Mouse (Mus musculus) lung, postnatal 0 days (tissue): ENCODE results near the gene Gm47995.
"Not testable (repeated sequence)": the region's sequence is repeated elsewhere in the genome, so short reads cannot be mapped to it uniquely, and the experiment has no call there.

ENCODE experiments used
- CTCF ChIP-seq: IDR thresholded peaks from 2 replicates; pipeline ENCODE4 v1.5.1; 2016; ENCODE audit warnings: antibody characterized with exemption, mild to moderate bottlenecking
- EP300 ChIP-seq: IDR thresholded peaks from 2 replicates; pipeline ENCODE4 v1.6.1; 2016; ENCODE audit warnings: antibody characterized with exemption, mild to moderate bottlenecking, control low read depth

GRCm38 (mm10) chr1:151208493-151208892, 10.2 kb downstream of the Gm47995 start:
- TF ChIP-seq CTCF, EP300: not testable (repeated sequence)
